Mouse (Mus musculus) cerebellum, postnatal 4 days (tissue): Measurements from ENCODE around the gene Sec14l1.

ENCODE experiments used
- DNase-seq, 2 experiments: peaks; one replicate each; pipeline ENCODE4 v3.0.0; 2022; ENCODE audit warnings: low spot score in 2 of 2, mixed read lengths in 1 of 2

The Sec14l1 gene

DNA sequence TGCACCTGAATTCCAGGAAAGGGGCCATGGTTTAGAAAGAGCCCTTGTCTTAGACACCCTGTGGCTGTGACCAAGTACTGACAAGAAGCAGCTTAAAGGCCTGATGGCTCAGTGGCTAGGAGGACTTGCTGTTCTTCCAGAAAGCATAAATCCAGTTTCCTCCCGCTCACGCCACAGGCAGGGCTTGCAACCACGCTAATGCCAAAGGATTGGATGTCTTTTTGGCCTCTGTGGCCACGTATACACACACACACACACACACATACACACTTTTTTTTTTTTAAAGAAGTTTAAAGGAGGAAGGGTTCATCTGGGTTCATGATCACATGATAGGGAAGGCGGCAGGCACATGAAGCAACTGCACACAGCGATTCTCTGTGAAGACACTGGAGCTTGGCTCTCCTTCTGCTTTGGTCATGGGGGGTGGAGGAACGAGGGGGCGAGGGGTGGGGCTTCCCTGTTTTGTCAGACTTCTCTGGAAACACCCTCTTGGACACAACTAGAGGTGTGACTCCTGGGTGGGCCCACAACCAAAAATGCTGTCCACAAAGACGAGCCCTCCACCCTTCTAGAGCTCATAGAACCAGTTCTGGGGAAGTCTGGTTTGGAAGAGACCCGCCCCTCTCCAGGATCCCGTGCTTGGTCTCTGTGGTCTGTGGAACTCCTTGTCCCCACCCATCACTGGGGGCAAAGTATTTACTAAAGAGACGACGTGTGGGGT, 26.5 kb upstream of the Sec14l1 start:
- no peak for DNase-seq

DNA sequence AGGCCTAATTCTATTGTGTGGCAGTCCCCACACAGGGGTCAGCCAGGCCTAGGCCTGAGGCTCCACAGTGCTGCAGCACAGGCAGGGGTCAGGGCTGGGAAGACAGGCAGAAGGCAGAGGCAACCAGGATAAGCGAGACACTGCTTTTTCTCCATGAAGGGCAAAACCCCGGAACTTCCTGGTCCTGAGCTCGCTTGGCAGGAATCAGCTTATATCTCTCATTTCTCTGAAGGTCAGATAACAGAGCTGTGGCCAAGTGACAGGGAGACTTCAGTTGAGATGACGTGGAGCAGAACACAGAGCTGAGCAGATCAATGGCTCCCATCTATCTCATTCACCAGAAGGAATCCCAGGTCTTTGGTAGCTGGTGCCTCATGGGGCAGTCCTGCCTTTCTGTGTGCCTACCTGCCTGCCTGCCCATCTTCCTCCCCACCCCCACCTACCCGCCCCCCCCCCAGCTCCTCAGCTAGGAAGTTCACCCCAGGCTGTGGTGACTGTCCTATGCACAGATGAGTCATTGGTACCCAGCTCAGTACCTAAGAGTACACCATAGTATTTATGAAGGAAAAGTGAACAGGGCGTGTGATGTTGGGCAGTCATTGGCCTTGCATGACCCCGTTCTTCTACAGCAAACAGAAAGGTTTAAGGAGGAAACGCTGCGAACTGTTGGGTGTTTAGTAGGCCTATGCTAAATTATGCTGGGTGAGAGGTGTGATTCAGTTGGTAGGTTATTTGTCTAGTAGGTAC, 25.1 kb upstream of the Sec14l1 start:
- DNase-seq = no peak

DNA sequence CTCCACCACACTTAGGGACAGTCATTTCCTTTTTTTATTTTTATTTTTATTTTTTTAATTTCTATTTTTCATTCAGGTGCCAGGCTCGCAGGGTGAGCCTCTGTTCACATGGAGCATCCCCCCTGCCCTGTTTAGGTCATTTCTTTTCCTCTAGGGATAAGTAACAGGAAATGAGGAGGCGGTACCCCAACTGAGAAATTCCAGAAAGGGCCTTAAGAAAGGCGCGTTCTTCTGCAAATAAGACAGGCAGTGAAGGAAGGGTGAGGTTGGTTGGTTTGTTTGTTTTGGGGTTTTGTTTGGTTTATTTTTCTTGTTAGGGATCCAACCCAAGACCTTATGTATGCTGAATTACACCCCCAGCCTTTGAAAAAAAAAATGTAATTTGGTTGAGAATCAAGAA, 23.6 kb upstream of the Sec14l1 start:
- DNase-seq = no peak

DNA sequence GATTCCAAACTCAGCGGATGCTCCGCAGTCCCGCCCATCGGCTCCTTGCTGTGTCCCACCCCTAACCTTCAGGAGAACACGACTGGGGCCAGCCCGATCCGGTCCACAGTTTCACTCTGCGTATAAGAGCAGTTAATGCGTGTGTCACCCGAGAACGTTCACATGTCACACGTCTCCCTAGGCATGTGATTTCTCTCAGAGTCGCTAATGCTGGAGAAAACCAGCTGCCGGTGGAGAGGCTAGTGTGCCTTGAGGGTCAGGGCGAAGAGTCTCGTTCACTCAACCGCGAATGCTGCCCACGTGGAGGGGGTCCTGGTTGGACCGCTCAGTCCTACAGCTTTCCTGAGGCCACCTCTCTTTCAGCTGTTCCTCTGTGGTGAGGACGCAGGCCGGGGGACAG, 23.1 kb upstream of the Sec14l1 start:
- no peak for DNase-seq

DNA sequence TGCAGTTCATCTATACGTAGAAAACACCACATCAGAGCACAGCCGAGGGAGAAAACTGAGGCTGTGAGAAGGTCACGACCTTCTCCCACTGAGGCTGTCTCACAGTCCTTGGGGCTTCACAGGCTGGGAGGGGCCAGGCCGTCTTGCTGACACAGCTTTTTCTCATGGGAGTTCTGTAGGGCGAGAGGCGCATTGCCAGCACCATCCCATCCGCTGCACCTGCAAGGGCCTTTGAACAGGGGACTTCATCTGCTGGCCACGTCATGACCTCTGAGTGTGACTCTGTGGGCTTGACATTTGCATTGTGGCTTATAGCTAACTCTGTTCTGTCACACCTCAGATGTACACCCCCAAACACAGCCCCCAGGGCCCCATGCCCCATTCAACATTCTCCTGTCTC, 22.3 kb upstream of the Sec14l1 start:
- DNase-seq = no peak

DNA sequence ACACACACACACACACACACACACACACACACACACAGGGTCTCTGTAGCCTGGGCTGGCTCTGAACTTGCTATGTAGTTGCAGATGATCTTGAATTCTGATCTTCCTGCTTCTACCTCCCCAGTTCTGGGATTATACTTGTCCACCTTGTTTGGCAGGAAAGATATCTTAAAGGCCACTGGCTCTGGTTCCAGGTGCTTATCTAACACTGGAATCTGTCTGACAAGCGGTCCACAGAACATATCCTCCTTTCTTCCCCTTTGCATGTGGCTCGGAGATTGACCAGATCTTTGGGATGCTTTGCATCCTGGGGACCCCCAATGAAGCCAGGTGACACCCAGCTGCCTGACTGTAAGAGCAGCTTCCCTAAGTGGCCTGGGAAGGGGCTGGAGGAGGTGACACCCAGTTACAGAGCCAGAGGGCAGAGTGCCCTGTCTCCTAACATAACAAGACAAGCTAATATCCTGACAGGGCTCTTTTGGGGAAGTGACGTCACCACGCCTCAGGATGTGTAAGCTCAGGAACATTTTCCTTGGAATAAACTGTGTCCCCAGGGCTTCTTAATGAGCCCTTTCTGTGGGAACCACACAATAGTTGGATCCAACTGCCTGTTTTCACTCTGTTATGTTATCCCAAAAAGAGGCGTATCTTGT, 20.9 kb upstream of the Sec14l1 start:
- no peak for DNase-seq

DNA sequence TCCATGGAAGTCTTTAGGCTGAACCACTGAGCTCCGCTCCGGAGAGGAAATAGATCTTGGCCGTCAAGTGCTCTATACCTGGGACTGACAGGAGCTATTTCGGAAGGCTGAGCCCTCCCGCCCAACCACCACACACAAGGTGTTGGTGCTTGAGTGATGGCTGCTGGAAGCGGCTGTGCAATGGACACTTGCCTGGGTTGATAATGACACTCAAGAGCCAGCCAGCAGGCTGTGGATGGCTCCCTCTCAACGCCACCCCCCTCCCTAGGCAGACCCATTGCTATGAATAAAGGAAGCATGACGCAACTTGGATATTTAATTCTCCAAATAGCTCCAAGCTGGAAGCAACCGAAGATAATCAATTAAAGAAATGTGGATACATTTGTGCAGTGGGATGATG, 20.3 kb upstream of the Sec14l1 start:
- no peak for DNase-seq

DNA sequence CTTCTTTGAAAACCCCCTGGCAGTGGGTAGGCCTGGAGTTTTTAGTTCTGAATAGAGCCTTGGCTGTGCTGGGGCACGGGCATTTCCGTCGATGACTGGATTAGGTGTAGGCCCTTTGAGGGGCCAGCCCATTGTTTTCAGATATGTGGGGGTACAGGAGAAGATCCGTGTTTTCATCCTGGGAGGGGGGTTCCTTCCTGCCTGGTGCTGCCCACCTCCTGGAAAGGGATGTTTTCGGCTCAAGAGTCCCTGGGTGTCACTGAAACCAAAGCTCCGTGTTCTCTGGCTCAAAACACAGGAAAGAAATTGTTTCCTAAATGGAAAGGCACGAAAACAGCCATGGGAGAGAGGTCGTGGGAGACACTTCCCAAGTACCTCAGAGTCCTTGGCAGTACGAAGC, 17.9 kb upstream of the Sec14l1 start:
- no peak for DNase-seq

DNA sequence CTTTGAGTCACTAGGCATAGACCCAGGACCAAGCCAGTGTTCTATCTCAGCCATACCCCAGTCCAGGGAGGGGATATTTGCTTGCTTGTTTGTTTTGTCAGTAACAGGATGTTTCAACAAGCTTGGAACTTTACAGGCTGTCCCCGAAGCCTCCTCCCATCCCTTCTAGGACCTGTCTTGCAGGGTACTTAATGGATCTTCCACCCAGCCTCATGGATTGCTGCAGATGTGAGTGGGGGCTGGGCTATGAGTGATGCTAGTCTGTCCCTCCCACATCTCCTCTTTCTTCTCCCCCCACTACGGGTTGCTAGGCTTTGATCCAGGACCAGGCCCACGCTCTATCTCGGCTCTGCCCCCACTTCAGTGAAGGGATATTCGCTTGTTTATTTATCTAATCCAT, 16.8 kb upstream of the Sec14l1 start:
- no peak for DNase-seq

DNA sequence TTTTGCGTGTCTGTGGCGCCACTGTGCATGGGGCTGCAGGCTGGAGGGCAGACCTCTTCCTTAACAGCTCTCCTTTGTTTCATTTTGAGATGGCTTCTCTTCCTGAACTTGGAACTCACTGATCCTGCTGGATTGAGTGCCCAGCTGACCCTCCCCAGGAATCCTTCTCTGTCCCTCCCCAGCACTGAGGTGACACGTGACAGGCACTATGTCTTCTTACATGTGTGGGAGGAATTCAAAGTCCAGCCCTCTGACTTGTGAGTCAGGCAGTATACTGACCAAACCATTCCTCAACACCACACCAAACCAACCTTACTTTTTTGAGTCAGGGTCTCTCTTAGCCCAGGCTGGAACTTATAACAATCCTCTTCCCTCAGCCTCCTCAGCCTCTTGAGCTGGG, 16.2 kb upstream of the Sec14l1 start:
- DNase-seq = no peak

DNA sequence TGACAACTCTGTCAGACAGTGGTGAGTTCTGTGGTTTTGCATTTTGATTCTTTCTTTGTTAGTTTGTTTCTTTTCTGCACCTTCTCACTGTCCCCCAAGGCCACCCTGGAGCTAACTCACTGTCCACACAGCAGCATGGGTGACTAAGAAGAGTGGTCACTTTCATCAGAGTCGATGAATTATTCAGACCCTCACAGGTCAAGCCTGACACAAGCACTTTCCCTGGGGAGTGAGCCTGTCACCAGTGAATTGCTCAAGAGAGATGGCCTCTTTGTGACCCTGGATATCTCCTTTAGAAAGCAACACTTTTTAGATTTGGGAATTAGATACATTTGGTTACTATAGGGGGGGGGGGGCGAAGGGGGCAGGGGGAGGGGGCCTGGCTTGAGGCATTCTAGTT, 15.6 kb upstream of the Sec14l1 start:
- no peak for DNase-seq

DNA sequence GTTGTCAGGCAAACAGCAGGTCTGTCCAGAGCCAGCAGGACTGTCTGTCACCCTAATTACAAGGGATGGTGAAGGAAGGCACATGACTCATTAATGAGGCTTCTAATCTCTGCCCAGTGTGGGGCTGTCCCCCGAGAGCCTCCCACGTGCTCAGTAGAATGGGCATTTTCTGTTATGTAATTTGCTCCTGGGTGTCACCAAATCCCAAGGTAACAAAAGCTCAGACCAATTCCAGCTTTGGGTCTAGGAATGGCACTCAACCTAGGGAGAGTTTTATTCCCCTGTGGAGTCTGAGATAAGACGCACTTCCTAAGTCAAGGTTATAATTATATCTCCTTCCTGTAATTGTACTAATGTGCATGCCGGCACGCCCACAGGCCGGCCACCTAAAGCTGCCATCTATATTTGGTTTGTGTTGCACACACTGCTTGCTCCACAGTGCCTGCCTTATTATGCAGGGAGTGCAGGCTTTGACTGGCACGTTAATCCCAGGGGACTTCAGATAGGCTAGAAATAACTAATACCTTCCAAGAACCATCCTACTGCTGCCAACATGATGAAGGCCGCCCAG, 13.5 kb upstream of the Sec14l1 start:
- DNase-seq = no peak

DNA sequence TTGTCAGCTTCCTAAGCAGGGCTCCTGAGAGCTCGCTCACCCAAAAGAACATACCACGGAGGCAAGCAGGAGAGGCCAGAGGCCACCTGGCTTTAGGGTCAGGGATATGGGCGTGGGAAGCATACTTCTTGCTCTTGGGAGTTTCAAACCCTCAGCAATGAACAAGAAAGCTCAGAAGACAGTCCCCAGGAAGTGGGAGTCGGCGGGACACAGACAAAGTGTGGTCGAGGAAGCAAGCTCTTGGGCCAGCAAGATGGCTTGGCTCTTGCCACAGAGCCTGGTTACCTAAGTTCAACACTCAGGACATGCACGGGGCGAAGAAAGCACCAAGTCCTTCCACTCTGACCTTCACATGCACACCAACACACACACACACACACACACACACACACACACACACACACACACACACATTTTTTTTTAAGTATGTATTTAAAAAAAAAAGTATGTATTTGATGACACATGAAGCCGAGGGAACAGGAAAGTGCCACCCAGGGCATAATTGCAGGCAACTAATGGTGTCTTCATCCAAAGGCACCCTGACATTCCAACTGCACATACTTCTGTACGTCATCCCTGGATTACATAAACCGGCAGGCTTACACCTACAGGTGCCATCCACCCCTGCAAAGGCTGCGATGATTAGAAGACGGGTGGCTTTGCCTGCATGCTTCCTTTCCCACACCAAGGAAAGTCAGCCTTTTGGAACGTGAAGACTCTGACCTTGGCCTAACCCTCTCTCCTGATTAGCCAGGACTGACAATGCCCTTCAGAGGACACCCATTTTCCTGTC, 12.8 kb upstream of the Sec14l1 start:
- DNase-seq = no peak

DNA sequence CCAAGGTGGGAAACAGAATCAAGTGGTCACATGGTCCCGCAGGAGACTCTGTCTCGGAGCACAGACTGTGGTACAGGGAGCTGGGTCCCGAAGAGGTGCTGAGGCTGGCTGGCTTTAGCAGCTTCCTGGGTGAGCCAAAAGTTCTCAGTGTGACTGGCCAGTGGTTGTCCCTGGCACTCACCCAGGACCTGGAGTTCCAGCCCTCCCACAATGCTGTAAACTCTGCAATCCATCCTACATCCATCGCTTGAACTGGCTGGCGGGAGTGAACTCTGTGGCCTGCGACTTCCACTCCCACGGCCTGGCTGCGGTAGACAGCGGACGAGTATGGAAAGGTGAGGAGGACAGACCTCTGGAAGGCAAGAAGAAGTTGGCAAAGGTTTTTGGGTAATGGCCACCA, 11.4 kb upstream of the Sec14l1 start:
- DNase-seq = no peak

DNA sequence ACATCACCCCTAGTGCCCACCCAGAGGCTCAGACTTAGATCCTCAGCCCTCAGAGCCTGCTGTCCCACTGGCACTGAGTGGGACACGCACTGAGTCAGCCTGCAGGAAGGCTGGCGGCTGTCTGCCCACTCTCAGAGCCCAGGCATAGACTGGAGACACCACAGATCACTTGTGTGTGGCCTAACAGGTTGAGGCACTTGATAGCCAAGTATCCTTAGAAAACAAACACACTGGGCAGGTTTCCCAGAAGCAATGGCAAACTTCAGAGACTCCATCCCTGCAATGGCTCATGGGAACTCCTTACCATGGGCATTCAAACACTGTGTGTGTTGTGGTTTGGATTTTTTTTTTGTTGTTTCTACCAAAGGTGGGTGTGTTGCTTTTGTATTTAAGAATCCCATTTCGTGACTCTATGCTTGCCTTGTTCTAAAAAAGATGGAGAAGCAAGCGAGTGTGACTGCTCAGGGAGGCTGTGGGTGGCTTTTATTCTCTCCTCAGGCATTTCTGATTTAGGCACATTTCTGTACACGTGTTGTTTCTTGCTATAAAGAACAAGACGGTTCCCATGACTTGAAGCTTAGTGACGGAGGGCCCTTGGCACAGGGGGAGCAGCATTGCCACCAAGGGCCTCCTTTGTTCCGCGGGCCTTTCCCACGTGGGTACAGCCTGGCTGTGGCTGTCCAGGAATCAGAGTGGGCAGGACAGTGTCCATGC, 10.8 kb upstream of the Sec14l1 start:
- no peak for DNase-seq

DNA sequence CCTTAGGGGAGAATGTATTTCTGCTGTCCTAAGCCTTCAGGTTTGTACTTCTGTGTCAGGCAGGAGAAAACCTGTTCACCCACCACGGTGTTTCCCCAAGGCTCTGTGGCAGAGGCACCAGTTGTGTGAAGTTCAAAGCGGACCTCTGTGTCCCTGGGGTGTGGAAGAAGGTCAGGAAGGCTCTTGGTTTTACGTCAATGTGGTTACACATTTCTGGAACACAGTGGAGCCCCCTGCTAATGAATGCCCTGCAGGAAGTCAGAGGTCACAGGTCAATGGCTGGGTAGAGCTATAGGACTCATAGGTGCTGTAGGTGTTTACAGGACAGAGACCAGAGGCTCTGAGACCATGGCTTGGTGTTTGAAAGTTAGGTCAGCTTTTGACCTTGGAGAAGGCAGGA, 9.7 kb upstream of the Sec14l1 start:
- no peak for DNase-seq

DNA sequence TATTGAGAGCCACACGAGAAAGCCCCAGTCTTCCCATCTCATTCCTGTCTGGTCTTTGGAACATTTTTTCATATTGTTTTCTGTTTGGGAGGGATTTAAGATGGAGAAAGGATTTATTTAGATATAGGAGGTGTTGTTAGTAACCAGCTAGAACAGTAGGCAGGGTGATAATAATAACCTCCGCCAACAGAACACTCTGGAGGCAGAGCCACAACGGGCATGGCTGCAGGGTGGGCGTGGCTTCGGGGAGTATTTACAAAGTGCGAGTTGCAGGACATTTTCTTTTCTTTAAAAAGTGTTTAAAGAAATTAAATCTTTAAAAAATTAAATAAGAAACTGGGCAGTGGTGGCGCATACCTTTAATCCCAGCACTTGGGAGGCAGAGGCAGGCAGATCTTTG, 9.1 kb upstream of the Sec14l1 start:
- no peak for DNase-seq

DNA sequence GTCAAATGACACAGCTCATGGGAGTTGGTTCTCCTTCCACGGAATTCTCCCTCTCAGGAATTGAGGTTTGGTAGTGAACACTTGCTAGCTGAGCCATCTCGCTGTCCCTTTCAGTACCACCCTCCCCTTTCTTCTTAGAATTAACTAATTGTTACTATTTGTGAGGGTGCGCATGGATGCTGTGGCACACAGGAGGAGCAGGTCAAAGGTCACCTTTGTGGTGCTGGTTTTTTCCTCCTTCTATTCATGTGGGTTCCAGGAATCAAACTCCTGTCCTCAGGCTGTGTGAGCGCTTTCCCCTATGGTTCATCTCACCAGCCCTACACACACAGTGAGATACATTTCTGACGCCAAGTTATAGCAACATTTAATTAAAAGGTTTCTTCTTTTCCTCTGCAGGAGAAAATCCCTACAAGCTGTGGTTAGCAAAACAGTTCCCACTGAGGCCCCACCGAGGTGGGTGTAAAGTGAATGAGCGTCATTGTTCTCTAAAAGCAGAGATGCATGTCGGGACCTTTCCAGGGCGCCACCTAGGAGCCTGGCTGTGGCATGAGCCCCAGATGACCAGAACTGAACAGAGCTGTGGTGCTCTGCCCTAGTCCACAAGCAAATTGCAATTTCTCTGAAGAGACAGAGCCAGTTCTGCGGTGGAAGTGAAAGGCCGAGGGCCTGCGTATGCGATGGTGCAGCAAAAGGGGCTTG, 8.2 kb upstream of the Sec14l1 start:
- no peak for DNase-seq

DNA sequence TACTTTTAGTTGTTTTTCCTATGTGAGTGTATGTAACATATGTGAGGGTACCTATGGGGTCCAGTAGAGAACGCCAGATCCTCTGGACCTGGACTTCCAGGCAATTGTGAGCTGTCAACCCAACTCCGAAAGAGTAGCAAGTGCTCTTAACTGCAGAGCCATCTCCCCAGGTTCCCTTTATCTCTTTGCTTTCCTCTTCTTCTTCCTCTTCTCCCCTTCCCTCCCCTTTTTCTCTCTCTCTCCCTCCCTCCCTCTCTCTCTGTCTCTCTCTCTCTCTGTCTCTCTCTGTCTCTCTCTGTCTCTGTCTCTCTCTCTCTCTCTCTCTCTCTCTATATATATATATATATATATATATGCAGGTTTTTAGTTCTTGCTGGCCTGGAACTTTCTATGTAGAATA, 7.1 kb upstream of the Sec14l1 start:
- no peak for DNase-seq

DNA sequence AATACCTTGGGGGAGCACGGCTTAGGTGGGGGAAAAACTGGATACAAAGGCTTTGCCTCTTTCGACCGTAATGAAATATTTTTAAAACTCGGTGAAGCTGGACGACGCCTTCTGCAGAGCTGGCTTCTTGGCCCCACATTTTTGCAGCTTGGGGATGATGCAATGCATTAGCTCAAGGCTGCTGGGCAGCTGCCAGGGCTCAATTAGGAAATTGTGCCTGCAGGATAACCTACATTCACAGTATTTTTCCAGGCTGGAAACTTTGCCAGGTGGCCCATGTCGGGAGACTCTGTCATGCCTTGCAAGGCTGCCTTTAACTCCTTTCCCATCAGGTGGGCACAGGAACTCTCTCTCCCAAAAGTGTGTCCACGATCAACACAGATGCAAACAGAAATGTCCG, 6.4 kb upstream of the Sec14l1 start:
- no peak for DNase-seq
